Mouse (Mus musculus) embryonic facial prominence, embryonic 10.5 days (tissue): Measurements from ENCODE around the gene Bmpr2. TPM values are rescaled to one million over a fixed set of nuclear protein-coding genes. Genes with fewer than 3 reads are reported as not detected.

ENCODE experiments used
- DNase-seq: peaks from one replicate; pipeline ENCODE4 v3.0.0-alpha.2; 2017; ENCODE audit warnings: low spot score
- H3K27ac ChIP-seq: fragments of 300-500 bp; sonication (generic); replicated peaks from 2 replicates; pipeline ENCODE4 v1.5.1; 2016; ENCODE audit warnings: mild to moderate bottlenecking
- H3K27me3 ChIP-seq: fragments of 300-500 bp; sonication (generic); replicated peaks from 2 replicates; pipeline ENCODE4 v1.6.1; 2016; ENCODE audit warnings: low read depth, mild to moderate bottlenecking; ENCODE audit not compliant: poor library complexity, severe bottlenecking
- H3K36me3 ChIP-seq: fragments of 300-500 bp; sonication (generic); replicated peaks from 2 replicates; pipeline ENCODE4 v1.6.1; 2016; ENCODE audit warnings: mild to moderate bottlenecking, moderate library complexity
- H3K4me1 ChIP-seq: fragments of 300-500 bp; sonication (generic); 2 replicates; pipeline ENCODE4 v1.6.1; 2016
- H3K4me3 ChIP-seq: fragments of 300-500 bp; sonication (generic); 2 replicates; pipeline ENCODE4 v1.5.1; 2016; ENCODE audit warnings: mild to moderate bottlenecking, moderate library complexity
- H3K9me3 ChIP-seq: fragments of 300-500 bp; sonication (generic); 2 replicates; pipeline ENCODE4 v1.6.1; 2016; ENCODE audit warnings: mild to moderate bottlenecking
- WGBS: fragments of 180-500 bp; shearing (Covaris S2); methylation state at CpG from one replicate; pipeline ENCODE4 v1.1.7; 2016; 5-methylcytosine and 5-hydroxymethylcytosine counted together
- polyA plus RNA-seq: library from polyadenylated mRNA; unstranded; fragments of >200 nt; fragmentation: Nextera tagmentation; extraction: Ambion mirVana; gene quantifications from 2 replicates; pipeline ENCODE4 v1.2.1, GENCODE M21; 2016

Gene Bmpr2
- polyA plus RNA-seq, 1 experiment from 2014 or later: 7.1 TPM

- DNase-seq: peak; percentile 78
- Histone ChIP-seq H3K27me3 (no peaks in the 10 kb centered on the region), H3K36me3 (no peaks in the 10 kb centered on the region), H3K27ac (peak overlapping the region; percentile 100), H3K9me3 (no peaks in the 10 kb centered on the region), H3K4me1 (peaks cover 34% of the 10 kb centered on the region), H3K4me3 (peak overlapping the region; percentile 88)
- under 1% methylated on average over 44 of the region's 44 CpGs for WGBS
Observed at GRCm38 (mm10) chr1:59762651-59763163, 493 bp upstream of the Bmpr2 start.

DNA sequence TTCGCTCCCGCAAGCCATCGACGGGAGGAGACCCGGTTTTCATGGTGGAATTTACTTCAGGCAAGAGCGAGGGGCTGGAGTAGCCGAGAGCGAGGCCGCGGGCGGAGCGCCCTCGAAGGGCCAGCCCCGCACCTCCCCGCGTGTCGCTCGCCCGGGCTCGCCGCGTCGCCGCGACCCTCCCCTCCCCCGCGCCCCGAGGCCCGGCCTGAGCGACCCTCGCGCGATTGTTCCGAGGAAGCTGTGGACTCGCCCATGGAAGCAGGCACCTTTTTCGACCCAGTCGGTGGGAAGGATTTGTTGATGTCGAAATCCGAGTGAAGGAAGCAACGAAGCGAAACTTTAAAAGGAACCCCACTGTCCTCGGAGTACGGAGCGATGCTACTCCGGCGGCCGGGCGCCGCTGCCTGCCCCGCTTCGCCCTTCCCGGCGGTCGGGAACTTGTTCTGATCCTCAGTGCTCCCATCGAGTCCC lies 616 bp downstream of the Bmpr2 start:
- Histone ChIP-seq H3K36me3 (peaks cover 11% of the 10 kb centered on the region), H3K4me1 (peaks cover 37% of the 10 kb centered on the region), H3K9me3 (no peaks in the 10 kb centered on the region), H3K27ac (peak overlapping the region; percentile 100), H3K4me3 (peak overlapping the region; percentile 88), H3K27me3 (no peaks in the 10 kb centered on the region)
- under 1% methylated on average over 55 of the region's 55 CpGs for WGBS
- DNase-seq: peak; percentile 78

GRCm38 (mm10) chr1:59764407-59764971 lies 1.3 kb downstream of the Bmpr2 start:
- H3K27ac ChIP-seq: peak overlapping the region; percentile 100
- peaks cover 37% of the 10 kb centered on the region for H3K4me1 ChIP-seq
- H3K4me3 ChIP-seq: peak overlapping the region; percentile 88
- H3K9me3 ChIP-seq: no peaks in the 10 kb centered on the region
- 0% methylated on average over 27 of the region's 27 CpGs for WGBS
- DNase-seq: peak; percentile 68
- no peaks in the 10 kb centered on the region for H3K27me3 ChIP-seq
- H3K36me3 ChIP-seq: peaks cover 17% of the 10 kb centered on the region

DNA sequence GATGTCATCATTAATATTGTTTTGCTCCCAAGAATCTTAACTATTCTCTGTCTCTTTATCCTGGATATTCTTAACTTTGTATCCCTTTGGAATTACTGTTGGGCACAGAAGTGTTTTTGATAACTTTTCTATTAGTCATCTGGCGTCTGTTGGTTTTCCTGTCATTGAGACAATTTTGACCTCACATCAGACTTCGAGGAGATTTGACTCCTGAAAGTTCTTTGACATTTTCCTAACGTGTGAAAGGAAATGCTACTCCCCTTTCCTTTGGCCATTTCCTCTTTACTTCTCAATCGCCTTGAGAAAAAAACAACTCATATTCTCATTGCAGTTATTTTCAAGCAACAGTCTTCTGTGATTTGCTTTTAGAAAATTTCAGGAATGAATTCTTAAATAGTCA lies 2.1 kb downstream of the Bmpr2 start:
- DNase-seq: no peak
- Histone ChIP-seq H3K4me1 (peaks cover 37% of the 10 kb centered on the region), H3K27ac (no peak overlapping the region), H3K27me3 (no peaks in the 10 kb centered on the region), H3K9me3 (no peaks in the 10 kb centered on the region), H3K36me3 (peaks cover 23% of the 10 kb centered on the region), H3K4me3 (peak overlapping the region; percentile 88)
- 6% methylated on average over 4 of the region's 4 CpGs for WGBS

GRCm38 (mm10) chr1:59766626-59767025 lies 3.4 kb downstream of the Bmpr2 start:
- Histone ChIP-seq H3K4me1 (peaks cover 40% of the 10 kb centered on the region), H3K27me3 (no peaks in the 10 kb centered on the region), H3K9me3 (no peaks in the 10 kb centered on the region), H3K36me3 (peaks cover 23% of the 10 kb centered on the region), H3K27ac (no peak overlapping the region), H3K4me3 (peak overlapping the region; percentile 88)
- no peak for DNase-seq

GRCm38 (mm10) chr1:59771871-59772270 lies 8.7 kb downstream of the Bmpr2 start:
- Histone ChIP-seq H3K36me3 (peaks cover 33% of the 10 kb centered on the region), H3K27ac (no peak overlapping the region), H3K27me3 (no peaks in the 10 kb centered on the region), H3K4me1 (peaks cover 15% of the 10 kb centered on the region), H3K4me3 (no peak overlapping the region), H3K9me3 (no peaks in the 10 kb centered on the region)
- no peak for DNase-seq
- WGBS: 73% methylated on average over 3 of the region's 3 CpGs

- DNase-seq: no peak
- Histone ChIP-seq H3K27ac (no peak overlapping the region), H3K27me3 (no peaks in the 10 kb centered on the region), H3K9me3 (no peaks in the 10 kb centered on the region), H3K4me1 (no peaks in the 10 kb centered on the region), H3K36me3 (peaks cover 27% of the 10 kb centered on the region), H3K4me3 (no peak overlapping the region)
- WGBS: 80% methylated on average over 1 of the region's 1 CpGs
Observed at GRCm38 (mm10) chr1:59781080-59781479, 17.9 kb downstream of the Bmpr2 start.

- no peaks in the 10 kb centered on the region for H3K4me1 ChIP-seq
- no peak for DNase-seq
- peaks cover 17% of the 10 kb centered on the region for H3K36me3 ChIP-seq
- H3K9me3 ChIP-seq: no peaks in the 10 kb centered on the region
- no peaks in the 10 kb centered on the region for H3K27me3 ChIP-seq
- WGBS: 70% methylated on average over 6 of the region's 6 CpGs
- H3K4me3 ChIP-seq: no peak overlapping the region
- no peak overlapping the region for H3K27ac ChIP-seq
Observed at GRCm38 (mm10) chr1:59788975-59789374, 25.8 kb downstream of the Bmpr2 start.

GRCm38 (mm10) chr1:59789741-59790140 lies 26.5 kb downstream of the Bmpr2 start:
- Histone ChIP-seq H3K9me3 (no peaks in the 10 kb centered on the region), H3K4me1 (no peaks in the 10 kb centered on the region), H3K27me3 (no peaks in the 10 kb centered on the region), H3K36me3 (peaks cover 15% of the 10 kb centered on the region), H3K27ac (no peak overlapping the region), H3K4me3 (no peak overlapping the region)
- DNase-seq: no peak
- WGBS: 93% methylated on average over 5 of the region's 5 CpGs

- Histone ChIP-seq H3K4me3 (no peak overlapping the region), H3K4me1 (no peaks in the 10 kb centered on the region), H3K36me3 (peaks cover 11% of the 10 kb centered on the region; the same call in 1 of the 2 replicates), H3K9me3 (no peaks in the 10 kb centered on the region), H3K27ac (no peak overlapping the region), H3K27me3 (no peaks in the 10 kb centered on the region)
- no peak for DNase-seq
- 54% methylated on average over 1 of the region's 1 CpGs for WGBS
Observed at GRCm38 (mm10) chr1:59795336-59795735, 32.1 kb downstream of the Bmpr2 start.

- peaks cover 18% of the 10 kb centered on the region; the same call in 1 of the 2 replicates for H3K36me3 ChIP-seq
- no peak overlapping the region for H3K27ac ChIP-seq
- 87% methylated on average over 2 of the region's 2 CpGs for WGBS
- no peak for DNase-seq
- H3K27me3 ChIP-seq: no peaks in the 10 kb centered on the region
- no peaks in the 10 kb centered on the region for H3K4me1 ChIP-seq
- H3K4me3 ChIP-seq: no peak overlapping the region
- no peaks in the 10 kb centered on the region for H3K9me3 ChIP-seq
Observed at GRCm38 (mm10) chr1:59797865-59798264, 34.7 kb downstream of the Bmpr2 start.

DNA sequence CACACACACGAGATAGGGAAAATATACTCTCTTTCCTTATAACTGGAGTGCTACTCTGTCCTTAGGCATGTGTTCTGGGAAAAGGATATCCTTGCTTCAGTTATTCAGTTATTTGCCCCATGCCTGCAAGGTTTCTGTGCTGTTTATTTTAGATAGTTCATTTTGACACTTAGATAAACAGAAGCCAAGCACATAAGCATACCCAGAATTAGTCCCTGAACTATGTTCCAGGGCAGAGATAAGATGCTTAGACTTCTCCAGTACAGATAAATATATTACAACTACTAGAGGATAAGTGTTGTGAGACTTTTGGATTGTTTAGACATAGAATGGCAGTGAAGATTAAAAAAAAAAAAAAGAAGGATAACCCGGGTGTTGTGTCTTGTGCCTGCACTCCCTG lies 41.2 kb downstream of the Bmpr2 start:
- Histone ChIP-seq H3K4me1 (no peaks in the 10 kb centered on the region), H3K9me3 (no peaks in the 10 kb centered on the region), H3K27me3 (no peaks in the 10 kb centered on the region), H3K27ac (no peak overlapping the region), H3K36me3 (0 out of 2 replicates have a peak, but pooled peaks cover 6% of the 10 kb centered on the region), H3K4me3 (no peak overlapping the region)
- DNase-seq: no peak
- 74% methylated on average over 2 of the region's 2 CpGs for WGBS

DNA sequence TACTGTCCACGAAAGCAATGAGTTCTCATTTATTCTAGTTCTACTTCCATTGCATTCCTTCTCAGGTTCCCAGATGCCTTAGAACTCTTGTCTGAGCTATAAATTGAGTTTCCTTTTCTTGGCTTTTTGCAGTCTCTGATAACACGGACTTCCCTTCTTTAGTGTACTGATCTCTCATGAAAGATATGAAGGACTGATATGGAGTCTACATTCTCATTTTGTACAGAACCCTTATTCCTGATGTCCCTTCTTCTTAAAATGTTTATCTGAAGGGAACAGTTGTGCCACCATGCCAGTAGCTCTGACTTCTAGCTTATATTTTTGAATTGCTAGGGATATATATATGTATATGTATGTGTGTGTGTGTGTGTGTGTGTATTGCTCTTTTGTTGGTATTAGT lies 46.7 kb downstream of the Bmpr2 start:
- 81% methylated on average over 2 of the region's 2 CpGs for WGBS
- H3K9me3 ChIP-seq: no peaks in the 10 kb centered on the region
- H3K4me1 ChIP-seq: no peaks in the 10 kb centered on the region
- no peak overlapping the region for H3K4me3 ChIP-seq
- no peak for DNase-seq
- H3K27me3 ChIP-seq: no peaks in the 10 kb centered on the region
- H3K36me3 ChIP-seq: peaks cover 9% of the 10 kb centered on the region
- no peak overlapping the region for H3K27ac ChIP-seq
